Mouse (Mus musculus): ENCODE results near the gene Emd.

- TF ChIP-seq CTCF (IDR thresholded peaks at IDR 0.05; ENCODE audit: control insufficient read depth, insufficient read depth, low read length) (no peak), POLR2A (IDR thresholded peaks at IDR 0.05; ENCODE audit: borderline replicate concordance, control insufficient read depth, low read depth, low read length) (no peak)
These were observed 10.7 kb upstream of the Emd start for GRCm38 (mm10) chrX:74243807-74244206.
